Mouse (Mus musculus) lung, embryonic 16.5 days (tissue): ENCODE results near the gene Cabin1. TPM values are rescaled to one million over a fixed set of nuclear protein-coding genes. Genes with fewer than 3 reads are reported as not detected.

Experiments used
- ATAC-seq: fragments of 200-750 bp; cut with Nextera tagmentation; 2 replicates; pipeline ENCODE4 v1.8.0; 2017; ENCODE audit warnings: low read depth, mild to moderate bottlenecking, moderate library complexity
- H3K27ac ChIP-seq: fragments of 300-500 bp; sonication (generic); 2 replicates; pipeline ENCODE4 v1.5.1; 2014; ENCODE audit warnings: mild to moderate bottlenecking, control low read depth, low read length
- H3K27me3 ChIP-seq: fragments of 300-500 bp; sonication (generic); 2 replicates; pipeline ENCODE4 v1.6.1; 2014; ENCODE audit warnings: low read depth, low read length, mixed read lengths; ENCODE audit not compliant: control insufficient read depth, insufficient read depth
- H3K36me3 ChIP-seq: fragments of 300-500 bp; sonication (generic); 2 replicates; pipeline ENCODE4 v1.6.1; 2014; ENCODE audit warnings: low read length; ENCODE audit not compliant: control insufficient read depth, insufficient read depth
- H3K4me1 ChIP-seq: fragments of 300-500 bp; sonication (generic); replicated peaks from 2 replicates; pipeline ENCODE4 v1.6.1; 2014; ENCODE audit warnings: low read length, mixed read lengths; ENCODE audit not compliant: control insufficient read depth, insufficient read depth
- H3K4me2 ChIP-seq: fragments of 300-500 bp; sonication (generic); 2 replicates; pipeline ENCODE4 v1.6.1; 2014; ENCODE audit warnings: low read depth, low read length, control low read depth
- H3K4me3 ChIP-seq: fragments of 300-500 bp; sonication (generic); 2 replicates; pipeline ENCODE4 v1.5.1; 2014; ENCODE audit warnings: mild to moderate bottlenecking, low read length, control low read depth
- H3K9ac ChIP-seq: fragments of 300-500 bp; sonication (generic); 2 replicates; pipeline ENCODE4 v1.6.1; 2014; ENCODE audit warnings: low read length, control low read depth
- H3K9me3 ChIP-seq: fragments of 300-500 bp; sonication (generic); 2 replicates; pipeline ENCODE4 v1.6.1; 2016; ENCODE audit warnings: low read length; ENCODE audit not compliant: control insufficient read depth
- WGBS: fragments of 180-500 bp; shearing (Covaris S2); extraction: QIAGEN DNeasy Blood & Tissue Kit; methylation state at CpG from one replicate; pipeline ENCODE4 v1.1.7; 2014; 5-methylcytosine and 5-hydroxymethylcytosine counted together
- polyA plus RNA-seq: library from polyadenylated mRNA; unstranded; fragments of >200 nt; fragmentation: Nextera tagmentation; extraction: Ambion mirVana; gene quantifications from 2 replicates; pipeline ENCODE4 v1.2.1, GENCODE M21; 2015

Gene Cabin1
- polyA plus RNA-seq, 1 experiment from 2014 or later = 39.7 TPM

GRCm38 (mm10) chr10:75651381-75652068 is 112.6 kb downstream of the Cabin1 start:
- peaks cover 16% of the 10 kb centered on the region for H3K4me1 ChIP-seq
- 95% methylated on average over 16 of the region's 16 CpGs for WGBS
- ATAC-seq = no peak

GRCm38 (mm10) chr10:75650306-75650902 is 113.7 kb downstream of the Cabin1 start:
- H3K4me1 ChIP-seq = peaks cover 16% of the 10 kb centered on the region
- no peak for ATAC-seq
- no peak overlapping the region for H3K9ac ChIP-seq
- H3K4me2 ChIP-seq = no peak overlapping the region
- H3K27me3 ChIP-seq = no peaks in the 10 kb centered on the region
- H3K36me3 ChIP-seq = peaks cover 61% of the 10 kb centered on the region
- WGBS = 93% methylated on average over 6 of the region's 6 CpGs
- H3K4me3 ChIP-seq = no peak overlapping the region
- H3K9me3 ChIP-seq = no peaks in the 10 kb centered on the region
- H3K27ac ChIP-seq = no peak overlapping the region

More at GRCm38 (mm10) chr10:75651381-75652068, 112.6 kb downstream of the Cabin1 start:
- Histone ChIP-seq H3K9me3 (no peaks in the 10 kb centered on the region), H3K4me2 (no peak overlapping the region), H3K27me3 (no peaks in the 10 kb centered on the region), H3K9ac (no peak overlapping the region), H3K36me3 (peaks cover 62% of the 10 kb centered on the region), H3K27ac (no peak overlapping the region), H3K4me3 (no peak overlapping the region)

- Histone ChIP-seq H3K9ac (no peak overlapping the region), H3K4me1 (peaks cover 16% of the 10 kb centered on the region), H3K4me3 (no peak overlapping the region), H3K4me2 (no peak overlapping the region), H3K36me3 (peaks cover 52% of the 10 kb centered on the region), H3K27ac (no peak overlapping the region), H3K27me3 (no peaks in the 10 kb centered on the region), H3K9me3 (no peaks in the 10 kb centered on the region)
- no peak for ATAC-seq
- 85% methylated on average over 4 of the region's 4 CpGs for WGBS
These were observed 114.6 kb downstream of the Cabin1 start for GRCm38 (mm10) chr10:75649406-75649995.

- no peak for ATAC-seq
These were observed 115.1 kb downstream of the Cabin1 start for GRCm38 (mm10) chr10:75649001-75649400.

GRCm38 (mm10) chr10:75648091-75648490 is 116.0 kb downstream of the Cabin1 start:
- peak overlapping the region; percentile 64 for H3K27ac ChIP-seq
- ATAC-seq = no peak
- no peak overlapping the region for H3K4me3 ChIP-seq
- H3K9me3 ChIP-seq = no peaks in the 10 kb centered on the region
- peaks cover 40% of the 10 kb centered on the region for H3K36me3 ChIP-seq
- H3K27me3 ChIP-seq = no peaks in the 10 kb centered on the region
- 83% methylated on average over 6 of the region's 6 CpGs for WGBS
- no peak overlapping the region for H3K9ac ChIP-seq
- no peak overlapping the region for H3K4me2 ChIP-seq
- H3K4me1 ChIP-seq = peaks cover 22% of the 10 kb centered on the region

More at GRCm38 (mm10) chr10:75649001-75649400, 115.1 kb downstream of the Cabin1 start:
- peaks cover 48% of the 10 kb centered on the region for H3K36me3 ChIP-seq
- no peaks in the 10 kb centered on the region for H3K9me3 ChIP-seq
- H3K27ac ChIP-seq = no peak overlapping the region
- H3K9ac ChIP-seq = no peak overlapping the region
- H3K27me3 ChIP-seq = no peaks in the 10 kb centered on the region
- H3K4me2 ChIP-seq = no peak overlapping the region
- peaks cover 16% of the 10 kb centered on the region for H3K4me1 ChIP-seq
- H3K4me3 ChIP-seq = no peak overlapping the region
- WGBS = 79% methylated on average over 7 of the region's 7 CpGs

GRCm38 (mm10) chr10:75647362-75647761 is 116.8 kb downstream of the Cabin1 start:
- Histone ChIP-seq H3K36me3 (peaks cover 33% of the 10 kb centered on the region), H3K27ac (peak overlapping the region; percentile 64), H3K9me3 (no peaks in the 10 kb centered on the region), H3K4me1 (peaks cover 22% of the 10 kb centered on the region), H3K4me3 (no peak overlapping the region), H3K27me3 (no peaks in the 10 kb centered on the region), H3K4me2 (no peak overlapping the region), H3K9ac (no peak overlapping the region)
- WGBS = 52% methylated on average over 3 of the region's 3 CpGs
- peak; percentile 59 for ATAC-seq

- peaks cover 22% of the 10 kb centered on the region for H3K4me1 ChIP-seq
- H3K9ac ChIP-seq = no peak overlapping the region
- no peaks in the 10 kb centered on the region for H3K9me3 ChIP-seq
- H3K27me3 ChIP-seq = no peaks in the 10 kb centered on the region
- no peak for ATAC-seq
- peaks cover 23% of the 10 kb centered on the region for H3K36me3 ChIP-seq
- no peak overlapping the region for H3K4me2 ChIP-seq
- WGBS = 85% methylated on average over 6 of the region's 6 CpGs
- H3K27ac ChIP-seq = peak overlapping the region; percentile 50; the same call in 1 of the 2 replicates
- H3K4me3 ChIP-seq = no peak overlapping the region
These were observed 117.7 kb downstream of the Cabin1 start for GRCm38 (mm10) chr10:75646406-75646805.

GRCm38 (mm10) chr10:75645616-75646015 is 118.5 kb downstream of the Cabin1 start:
- Histone ChIP-seq H3K36me3 (peaks cover 16% of the 10 kb centered on the region), H3K4me3 (no peak overlapping the region), H3K9me3 (no peaks in the 10 kb centered on the region), H3K9ac (no peak overlapping the region), H3K27me3 (no peaks in the 10 kb centered on the region), H3K27ac (peak overlapping the region; percentile 29), H3K4me1 (peaks cover 22% of the 10 kb centered on the region), H3K4me2 (no peak overlapping the region)
- peak; percentile 54 for ATAC-seq
- whole genome bisulfite sequencing = 75% methylated on average over 8 of the region's 8 CpGs

- Histone ChIP-seq H3K9ac (peak within 1 kb of the TSS; percentile 54), H3K27ac (peak within 1 kb of the TSS; percentile 24; the same call in 1 of the 2 replicates)
- peak; percentile 58 for ATAC-seq
These were observed 120.3 kb downstream of the Cabin1 start, which contains the start of gene Susd2 for GRCm38 (mm10) chr10:75643741-75644343. TSS of gene Susd2 (minus strand) at chr10:75644008.

More at GRCm38 (mm10) chr10:75643741-75644343, 120.3 kb downstream of the Cabin1 start, which contains the start of gene Susd2:
- Histone ChIP-seq H3K9me3 (no peaks in the 10 kb centered on the region), H3K36me3 (peaks cover 5% of the 10 kb centered on the region; the same call in 1 of the 2 replicates), H3K4me3 (no peak within 1 kb of the TSS), H3K4me1 (peaks cover 19% of the 10 kb centered on the region), H3K27me3 (no peaks in the 10 kb centered on the region), H3K4me2 (peak within 1 kb of the TSS; percentile 7; the same call in 1 of the 2 replicates)
- WGBS = 8% methylated on average over 10 of the region's 11 CpGs
